Mouse (Mus musculus) kidney, adult 8-10 months (tissue): ENCODE results near the gene Elp4.

Experiments
- DNase-seq, 2 experiments: peaks; one replicate each; pipeline ENCODE4 v3.0.0; 2022

Elp4 gene

GRCm38 (mm10) chr2:105682011-105682501 lies 222.3 kb downstream of the Elp4 start:
- no peak for DNase-seq

- DNase-seq, result no peak
Observed at GRCm38 (mm10) chr2:105680999-105681710, 223.2 kb downstream of the Elp4 start.

GRCm38 (mm10) chr2:105680146-105680998 lies 224.0 kb downstream of the Elp4 start:
- no peak for DNase-seq

GRCm38 (mm10) chr2:105679331-105679730 lies 225.0 kb downstream of the Elp4 start:
- no peak for DNase-seq

- no peak for DNase-seq
Observed at GRCm38 (mm10) chr2:105678880-105679321, 225.5 kb downstream of the Elp4 start.

- no peak for DNase-seq
Observed at GRCm38 (mm10) chr2:105678306-105678705, 226.1 kb downstream of the Elp4 start.

- DNase-seq, result no peak
Observed at GRCm38 (mm10) chr2:105677434-105678105, 226.8 kb downstream of the Elp4 start.

- no peak for DNase-seq
Observed at GRCm38 (mm10) chr2:105676909-105677433, 227.4 kb downstream of the Elp4 start.

- DNase-seq, result no peak
Observed at GRCm38 (mm10) chr2:105676080-105676908, 228.1 kb downstream of the Elp4 start.

- no peak for DNase-seq
Observed at GRCm38 (mm10) chr2:105675730-105676079, 228.7 kb downstream of the Elp4 start.

GRCm38 (mm10) chr2:105674875-105675729 lies 229.3 kb downstream of the Elp4 start:
- no peak for DNase-seq

- DNase-seq, result no peak
Observed at GRCm38 (mm10) chr2:105674061-105674874, 230.1 kb downstream of the Elp4 start.

- no peak for DNase-seq
Observed at GRCm38 (mm10) chr2:105673631-105674060, 230.7 kb downstream of the Elp4 start.

- no peak for DNase-seq
Observed at GRCm38 (mm10) chr2:105673054-105673453, 231.3 kb downstream of the Elp4 start.

- DNase-seq, result no peak
Observed at GRCm38 (mm10) chr2:105672596-105672960, 231.8 kb downstream of the Elp4 start.

GRCm38 (mm10) chr2:105671798-105672595 lies 232.4 kb downstream of the Elp4 start:
- DNase-seq, result no peak

GRCm38 (mm10) chr2:105671116-105671797 lies 233.1 kb downstream of the Elp4 start:
- no peak for DNase-seq

GRCm38 (mm10) chr2:105670731-105671095 lies 233.7 kb downstream of the Elp4 start:
- DNase-seq, result no peak
